Mouse (Mus musculus) hindlimb bud, embryonic 11.5 days (tissue): ENCODE results near the gene Rundc3a.
"Not testable (repeated sequence)": the region's sequence is repeated elsewhere in the genome, so short reads cannot be mapped to it uniquely, and the experiment has no call there.

Source experiments
- DNase-seq: peaks from one replicate; pipeline ENCODE4 v3.0.0-alpha.2; 2012; ENCODE audit warnings: low read depth, low spot score; ENCODE audit errors: extremely low spot score

Gene Rundc3a

GRCm38 (mm10) chr11:102408344-102408876, 15.2 kb downstream of the Rundc3a start:
- DNase-seq: peak; percentile 93

- no peak for DNase-seq
Observed at GRCm38 (mm10) chr11:102408888-102409794, 15.9 kb downstream of the Rundc3a start.

- no peak for DNase-seq
Observed at GRCm38 (mm10) chr11:102409795-102410330, 16.7 kb downstream of the Rundc3a start.

- DNase-seq: not testable (repeated sequence)
Observed at GRCm38 (mm10) chr11:102410345-102410744, 17.1 kb downstream of the Rundc3a start.

GRCm38 (mm10) chr11:102411061-102411460, 17.9 kb downstream of the Rundc3a start:
- DNase-seq: no peak

GRCm38 (mm10) chr11:102411704-102412103, 18.5 kb downstream of the Rundc3a start:
- DNase-seq: no peak

GRCm38 (mm10) chr11:102413059-102413458, 19.9 kb downstream of the Rundc3a start:
- DNase-seq: no peak

- DNase-seq: no peak
Observed at GRCm38 (mm10) chr11:102415034-102415802, 22.0 kb downstream of the Rundc3a start.

- no peak for DNase-seq
Observed at GRCm38 (mm10) chr11:102417160-102417559, 24.0 kb downstream of the Rundc3a start.

GRCm38 (mm10) chr11:102418887-102419286, 25.7 kb downstream of the Rundc3a start:
- DNase-seq: no peak

GRCm38 (mm10) chr11:102421559-102421958, 28.4 kb downstream of the Rundc3a start:
- DNase-seq: no peak

GRCm38 (mm10) chr11:102424666-102425065, 31.5 kb downstream of the Rundc3a start:
- no peak for DNase-seq

GRCm38 (mm10) chr11:102425555-102426316, 32.5 kb downstream of the Rundc3a start:
- DNase-seq: no peak

GRCm38 (mm10) chr11:102428981-102429540, 35.9 kb downstream of the Rundc3a start:
- no peak for DNase-seq

GRCm38 (mm10) chr11:102429551-102429950, 36.3 kb downstream of the Rundc3a start:
- DNase-seq: no peak

- no peak for DNase-seq
Observed at GRCm38 (mm10) chr11:102430121-102431017, 37.2 kb downstream of the Rundc3a start, which contains the start of gene Grn. Gene Grn (plus strand): TSS chr11:102430315.

GRCm38 (mm10) chr11:102431018-102431645, 37.9 kb downstream of the Rundc3a start:
- DNase-seq: no peak

GRCm38 (mm10) chr11:102431728-102432114, 38.5 kb downstream of the Rundc3a start:
- no peak for DNase-seq
